Mouse (Mus musculus) cerebellum, adult 2 months (tissue): ENCODE measurements around the gene Grb7. TPM values are rescaled to one million over a fixed set of nuclear protein-coding genes. Genes with fewer than 3 reads are reported as not detected.

Source experiments
- DNase-seq, 2 experiments: peaks; one replicate each; pipeline ENCODE4 v3.0.0; 2021
- H3K27ac ChIP-seq: fragments of 200-500 bp; 2 replicates; pipeline ENCODE4 v1.5.1; 2012; ENCODE audit warnings: low read length, control low read depth, inconsistent platforms; ENCODE audit not compliant: insufficient read depth
- H3K27me3 ChIP-seq: fragments of 200-500 bp; 2 replicates; pipeline ENCODE4 v1.6.1; 2012; ENCODE audit warnings: inconsistent platforms, mild to moderate bottlenecking, low read length, moderate library complexity; ENCODE audit not compliant: control insufficient read depth, insufficient read depth
- H3K4me1 ChIP-seq: fragments of 200-500 bp; 2 replicates; pipeline ENCODE4 v1.6.1; 2011; ENCODE audit warnings: low read length; ENCODE audit not compliant: control insufficient read depth, insufficient read depth
- H3K4me3 ChIP-seq: fragments of 200-500 bp; replicated peaks from 2 replicates; pipeline ENCODE3; 2011; ENCODE audit warnings: mild to moderate bottlenecking, low read depth, low read length, control low read depth; ENCODE audit not compliant: insufficient read depth
- CTCF ChIP-seq: fragments of 200-500 bp; IDR thresholded peaks from 2 replicates; pipeline ENCODE4 v1.5.1; 2011; ENCODE audit warnings: low read depth, mild to moderate bottlenecking, control low read depth, low read length, moderate library complexity, borderline replicate concordance; ENCODE audit not compliant: insufficient read depth
- POLR2A ChIP-seq: fragments of 200-500 bp; IDR thresholded peaks from 2 replicates; pipeline ENCODE4 v1.6.1; 2011; ENCODE audit warnings: low read length, control low read depth, borderline replicate concordance; ENCODE audit not compliant: insufficient read depth
- WGBS: fragments of 180-500 bp; shearing (Covaris S2); methylation state at CpG from one replicate; pipeline ENCODE4 v1.1.7; 2018; 5-methylcytosine and 5-hydroxymethylcytosine counted together
- polyA plus RNA-seq: library from polyadenylated mRNA; depleted of rRNA; stranded (reverse); fragments of >200 nt; gene quantifications from 2 replicates; pipeline ENCODE4 v1.2.3, GENCODE M21; 2012

Grb7 gene
- polyA plus RNA-seq, 1 experiment = 15.8 TPM

- Histone ChIP-seq H3K27ac (no peak overlapping the region), H3K4me3 (no peak overlapping the region), H3K4me1 (no peaks in the 10 kb centered on the region), H3K27me3 (no peaks in the 10 kb centered on the region; the same call in 1 of the 2 replicates)
- WGBS = 75% methylated on average over 14 of the region's 14 CpGs
- no peak for DNase-seq
- TF ChIP-seq CTCF (no peak), POLR2A (no peak)
These were observed 31.0 kb downstream of the Grb7 start for GRCm38 (mm10) chr11:98477011-98477701.

- no peaks in the 10 kb centered on the region; the same call in 1 of the 2 replicates for H3K27me3 ChIP-seq
- 47% methylated on average over 13 of the region's 13 CpGs for WGBS
- no peak for TF ChIP-seq POLR2A
- no peak for TF ChIP-seq CTCF
- H3K4me3 ChIP-seq = no peak overlapping the region
- no peaks in the 10 kb centered on the region for H3K4me1 ChIP-seq
- no peak overlapping the region for H3K27ac ChIP-seq
- no peak for DNase-seq
These were observed 33.1 kb downstream of the Grb7 start for GRCm38 (mm10) chr11:98479026-98479939.

- DNase-seq = no peak
- Histone ChIP-seq H3K27me3 (no peaks in the 10 kb centered on the region; the same call in 1 of the 2 replicates), H3K4me3 (no peak overlapping the region), H3K27ac (no peak overlapping the region), H3K4me1 (no peaks in the 10 kb centered on the region)
- WGBS = 90% methylated on average over 12 of the region's 12 CpGs
- no peak for TF ChIP-seq POLR2A
These were observed 33.8 kb downstream of the Grb7 start for GRCm38 (mm10) chr11:98479940-98480497.

- no peak overlapping the region for H3K27ac ChIP-seq
- WGBS = 75% methylated on average over 6 of the region's 6 CpGs
- DNase-seq = no peak
- H3K4me3 ChIP-seq = no peak overlapping the region
- H3K27me3 ChIP-seq = no peaks in the 10 kb centered on the region
- TF ChIP-seq POLR2A (no peak), CTCF (no peak)
- H3K4me1 ChIP-seq = no peaks in the 10 kb centered on the region
These were observed 35.0 kb downstream of the Grb7 start for GRCm38 (mm10) chr11:98481231-98481630.

- H3K27me3 ChIP-seq = no peaks in the 10 kb centered on the region
- TF ChIP-seq POLR2A (no peak), CTCF (no peak)
- no peaks in the 10 kb centered on the region for H3K4me1 ChIP-seq
- no peak overlapping the region for H3K27ac ChIP-seq
- DNase-seq = no peak
- no peak overlapping the region for H3K4me3 ChIP-seq
- 77% methylated on average over 10 of the region's 10 CpGs for WGBS
These were observed 35.9 kb downstream of the Grb7 start for GRCm38 (mm10) chr11:98482067-98482466.

- Histone ChIP-seq H3K27me3 (no peaks in the 10 kb centered on the region), H3K4me1 (no peaks in the 10 kb centered on the region), H3K4me3 (no peak overlapping the region), H3K27ac (no peak overlapping the region)
- WGBS = 70% methylated on average over 2 of the region's 2 CpGs
- no peak for TF ChIP-seq POLR2A
- TF ChIP-seq CTCF = no peak
- no peak for DNase-seq
These were observed 39.6 kb downstream of the Grb7 start for GRCm38 (mm10) chr11:98485749-98486148.

GRCm38 (mm10) chr11:98487526-98488040 lies 41.4 kb downstream of the Grb7 start:
- no peak for TF ChIP-seq POLR2A
- no peak for TF ChIP-seq CTCF
- 85% methylated on average over 4 of the region's 5 CpGs for WGBS

More at GRCm38 (mm10) chr11:98487526-98488040, 41.4 kb downstream of the Grb7 start:
- H3K4me1 ChIP-seq = no peaks in the 10 kb centered on the region
- no peak for DNase-seq
- no peak overlapping the region for H3K4me3 ChIP-seq
- H3K27ac ChIP-seq = no peak overlapping the region
- no peaks in the 10 kb centered on the region for H3K27me3 ChIP-seq
